9 mouse cellular contexts compared by ENCODE assay signal in genomic region chr10:81407539-81408423, GRCm38 (mm10). TPM values are rescaled to one million over a fixed set of nuclear protein-coding genes. Genes with fewer than 3 reads are reported as not detected.
DNase-seq lines count a peak whose midpoint lies in the region; ATAC-seq lines count a peak whose summit lies in the region.
"Had no signal": no experiment of that assay in that cellular context is flagged by ENCODE, and none has a peak within 500 bp of the region (broad histone marks: within the 10 kb centered on the region; RNA-seq: fewer than 3 reads in every experiment).

No protein-coding gene starts in this region.

- H3K27me3 ChIP-seq in hindbrain, embryonic 16.5 days (replicated peaks; ENCODE audit: control insufficient read depth, insufficient read depth, low read length) = peaks cover 3% of the 10 kb centered on the region; the same call in 1 of the 2 replicates
- H3K27me3 ChIP-seq in limb, embryonic 11.5 days (ENCODE audit: control insufficient read depth, insufficient read depth, low read length) = peaks cover 11% of the 10 kb centered on the region; the same call in 1 of the 2 replicates
- peaks cover 67% of the 10 kb centered on the region for H3K27me3 ChIP-seq in midbrain, embryonic 10.5 days (ENCODE audit: low read depth, poor library complexity, severe bottlenecking)

- H3K9ac ChIP-seq in hindbrain, embryonic 16.5 days (ENCODE audit: low read depth, low read length) = no peak overlapping the region
- H3K9ac ChIP-seq in limb, embryonic 11.5 days (ENCODE audit: low read length) = no peak overlapping the region

- ATAC-seq in hindbrain, embryonic 16.5 days = 0 out of 2 replicates have a peak, but pooled peaks have one; percentile 2
- ATAC-seq in limb, embryonic 11.5 days (ENCODE audit: insufficient number of reproducible peaks, low FRiP score, low TSS enrichment, low read depth) = no peak

- H3K4me2 ChIP-seq in hindbrain, embryonic 16.5 days (ENCODE audit: low read length) = peak overlapping the region; percentile 29
- peak overlapping the region; percentile 39; the same call in 1 of the 2 replicates for H3K4me2 ChIP-seq in limb, embryonic 11.5 days (ENCODE audit: low read depth, severe bottlenecking)

- H3K9me3 ChIP-seq in hindbrain, embryonic 16.5 days (ENCODE audit: control insufficient read depth, low read length) = no peaks in the 10 kb centered on the region
- no peaks in the 10 kb centered on the region for H3K9me3 ChIP-seq in limb, embryonic 11.5 days (ENCODE audit: control insufficient read depth, low read length)
- H3K9me3 ChIP-seq in midbrain, embryonic 10.5 days (replicated peaks) = no peaks in the 10 kb centered on the region

- DNase-seq in thymus, postnatal 25 days = peak; percentile 26
- DNase-seq in thymus, postnatal 4 days = no peak
- DNase-seq in cerebellum, adult 18-20 months = peak; percentile 83 to 89
- DNase-seq in frontal cortex, postnatal 36 days (ENCODE audit: low spot score in 2 of 2) = peak; percentile 78 to 81
- DNase-seq in limb, embryonic 11.5 days (ENCODE audit: low spot score) = peak; percentile 67
- no peak for DNase-seq in midbrain, embryonic 10.5 days (ENCODE audit: low spot score)
- peak; percentile 68 to 80 for DNase-seq in spleen, postnatal 36 days (ENCODE audit: low spot score in 2 of 2)

- 24% methylated on average over 31 of the region's 31 CpGs for WGBS in hindbrain, embryonic 16.5 days
- WGBS in limb, embryonic 11.5 days = 18% methylated on average over 31 of the region's 31 CpGs
- 24% methylated on average over 31 of the region's 31 CpGs for WGBS in midbrain, embryonic 10.5 days

- H3K27ac ChIP-seq in hindbrain, embryonic 16.5 days (ENCODE audit: low read depth, low read length) = peak overlapping the region; percentile 26; the same call in 1 of the 2 replicates
- no peak overlapping the region for H3K27ac ChIP-seq in limb, embryonic 11.5 days (replicated peaks; ENCODE audit: low read depth, low read length)
- no peak overlapping the region for H3K27ac ChIP-seq in midbrain, embryonic 10.5 days (replicated peaks)

- peaks cover 21% of the 10 kb centered on the region for H3K36me3 ChIP-seq in hindbrain, embryonic 16.5 days (ENCODE audit: control insufficient read depth, insufficient read depth, low read length)
- H3K36me3 ChIP-seq in limb, embryonic 11.5 days (ENCODE audit: control insufficient read depth, insufficient read depth, low read length) = 0 out of 2 replicates have a peak, but pooled peaks cover 2% of the 10 kb centered on the region
- H3K36me3 ChIP-seq in midbrain, embryonic 10.5 days = peaks cover 5% of the 10 kb centered on the region; the same call in 1 of the 2 replicates

- H3K4me3 ChIP-seq in hindbrain, embryonic 16.5 days (ENCODE audit: low read length) = no peak overlapping the region
- peak overlapping the region; percentile 1; the same call in 1 of the 2 replicates for H3K4me3 ChIP-seq in limb, embryonic 11.5 days (ENCODE audit: low read depth, low read length)
- H3K4me3 ChIP-seq in midbrain, embryonic 10.5 days = peak overlapping the region; percentile 16
- H3K4me3 ChIP-seq: erythroblast, embryonic 14.5 days had no signal

- peaks cover 40% of the 10 kb centered on the region for H3K4me1 ChIP-seq in hindbrain, embryonic 16.5 days (ENCODE audit: control insufficient read depth, insufficient read depth, low read depth, low read length)
- H3K4me1 ChIP-seq in limb, embryonic 11.5 days (ENCODE audit: control insufficient read depth, insufficient read depth, low read length) = peaks cover 52% of the 10 kb centered on the region
- H3K4me1 ChIP-seq in midbrain, embryonic 10.5 days = peaks cover 86% of the 10 kb centered on the region

RNA-seq across cellular contexts. Expression of gene Smim24, which starts 14.9 kb away (rescaled TPM):
- polyA plus RNA-seq in hindbrain, embryonic 16.5 days (2015; fragmentation: Nextera tagmentation; extraction: Ambion mirVana) = 1.6 and 2.3 TPM in 2 replicates
- 3.4 and 3.5 TPM in 2 replicates for polyA plus RNA-seq in limb, embryonic 11.5 days (2014; fragmentation: Nextera tagmentation; extraction: Ambion mirVana)
- 1.7 and 2.3 TPM in 2 replicates for polyA plus RNA-seq in midbrain, embryonic 10.5 days (2016; fragmentation: Nextera tagmentation; extraction: Ambion mirVana)
- polyA plus RNA-seq: erythroblast, embryonic 14.5 days had no signal

RNA-seq across cellular contexts. Expression of gene Gm48552, which starts 19.0 kb away (rescaled TPM):
- polyA plus RNA-seq in hindbrain, embryonic 16.5 days (2015; fragmentation: Nextera tagmentation; extraction: Ambion mirVana) = 1.5 and 2.2 TPM in 2 replicates
- 0.40 and 1.0 TPM in 2 replicates for polyA plus RNA-seq in limb, embryonic 11.5 days (2014; fragmentation: Nextera tagmentation; extraction: Ambion mirVana)
- 1.7 and 2.9 TPM in 2 replicates for polyA plus RNA-seq in midbrain, embryonic 10.5 days (2016; fragmentation: Nextera tagmentation; extraction: Ambion mirVana)

RNA-seq across cellular contexts. Expression of gene Gm48551, which starts 23.5 kb away (rescaled TPM):
- polyA plus RNA-seq in hindbrain, embryonic 16.5 days (2015; fragmentation: Nextera tagmentation; extraction: Ambion mirVana) = 7.9 and 9.4 TPM in 2 replicates
- polyA plus RNA-seq in limb, embryonic 11.5 days (2014; fragmentation: Nextera tagmentation; extraction: Ambion mirVana) = 2.1 and 2.8 TPM in 2 replicates
- 2.9 and 3.4 TPM in 2 replicates for polyA plus RNA-seq in midbrain, embryonic 10.5 days (2016; fragmentation: Nextera tagmentation; extraction: Ambion mirVana)

RNA-seq across cellular contexts. Expression of gene Dohh, which starts 23.6 kb away (rescaled TPM):
- 99.8 and 108 TPM in 2 replicates for polyA plus RNA-seq in hindbrain, embryonic 16.5 days (2015; fragmentation: Nextera tagmentation; extraction: Ambion mirVana)
- 53.7 and 55.7 TPM in 2 replicates for polyA plus RNA-seq in limb, embryonic 11.5 days (2014; fragmentation: Nextera tagmentation; extraction: Ambion mirVana)
- 93.4 and 98.7 TPM in 2 replicates for polyA plus RNA-seq in midbrain, embryonic 10.5 days (2016; fragmentation: Nextera tagmentation; extraction: Ambion mirVana)

RNA-seq across cellular contexts. Expression of gene Fzr1, which starts 29.5 kb away (rescaled TPM):
- 149 and 156 TPM in 2 replicates for polyA plus RNA-seq in hindbrain, embryonic 16.5 days (2015; fragmentation: Nextera tagmentation; extraction: Ambion mirVana)
- polyA plus RNA-seq in limb, embryonic 11.5 days (2014; fragmentation: Nextera tagmentation; extraction: Ambion mirVana) = 107 and 119 TPM in 2 replicates
- polyA plus RNA-seq in midbrain, embryonic 10.5 days (2016; fragmentation: Nextera tagmentation; extraction: Ambion mirVana) = 138 and 146 TPM in 2 replicates

Comparison
In these comparisons a context has a peak if more than half of its experiments do, and no peak if none do; other contexts are left out.
1. DNase-seq: peak in thymus, postnatal 25 days (single experiment), cerebellum, adult 18-20 months (2 of 2), frontal cortex, postnatal 36 days (2 of 2), limb, embryonic 11.5 days (single experiment) and spleen, postnatal 36 days (2 of 2); none in thymus, postnatal 4 days (single experiment) and midbrain, embryonic 10.5 days (single experiment).